Mouse (Mus musculus): ENCODE measurements around the gene Exoc5. TPM values are rescaled to one million over a fixed set of nuclear protein-coding genes. Genes with fewer than 3 reads are reported as not detected.
"Not testable (repeated sequence)": the region's sequence is repeated elsewhere in the genome, so short reads cannot be mapped to it uniquely, and the experiment has no call there.

The Exoc5 gene
- polyA plus RNA-seq (2015; fragmentation: Nextera tagmentation; extraction: Ambion mirVana): 40.3 TPM in 2 replicates

GRCm38 (mm10) chr14:49066274-49066823 lies at the start of gene Exoc5:
TSS of gene Exoc5 (minus strand) at chr14:49066653.
- peaks cover 11% of the 10 kb centered on the region for H3K4me1 ChIP-seq (ENCODE audit: control insufficient read depth, insufficient read depth, low read length)
- peak within 1 kb of the TSS; percentile 98 for H3K9ac ChIP-seq (ENCODE audit: low read length)
- no peaks in the 10 kb centered on the region for H3K9me3 ChIP-seq (replicated peaks; ENCODE audit: control insufficient read depth, low read length)
- peak within 1 kb of the TSS; percentile 99 for H3K27ac ChIP-seq (ENCODE audit: low read length)
- no peaks in the 10 kb centered on the region for H3K27me3 ChIP-seq (ENCODE audit: control insufficient read depth, insufficient read depth, low read length)
- H3K4me3 ChIP-seq (replicated peaks; ENCODE audit: low read length): peak within 1 kb of the TSS; percentile 92
- under 1% methylated on average over 53 of the region's 53 CpGs for WGBS
- H3K36me3 ChIP-seq (ENCODE audit: control insufficient read depth, insufficient read depth, low read length): no peaks in the 10 kb centered on the region
- ATAC-seq (ENCODE audit: insufficient read depth, low FRiP score): peak; percentile 96
- peak within 1 kb of the TSS; percentile 74 for H3K4me2 ChIP-seq (ENCODE audit: low read depth, low read length)

- not testable (repeated sequence) for H3K4me2 ChIP-seq (ENCODE audit: low read depth, low read length)
These were observed 25.3 kb upstream of the Exoc5 start for GRCm38 (mm10) chr14:49091755-49092154.

GRCm38 (mm10) chr14:49091277-49091676 lies 24.8 kb upstream of the Exoc5 start:
- H3K27ac ChIP-seq (ENCODE audit: low read length): no peak overlapping the region
- H3K4me2 ChIP-seq (ENCODE audit: low read depth, low read length): no peak overlapping the region
- no peaks in the 10 kb centered on the region for H3K4me1 ChIP-seq (ENCODE audit: control insufficient read depth, insufficient read depth, low read length)
- H3K4me3 ChIP-seq (replicated peaks; ENCODE audit: low read length): no peak overlapping the region
- no peak overlapping the region for H3K9ac ChIP-seq (ENCODE audit: low read length)
- no peak for ATAC-seq (ENCODE audit: insufficient read depth, low FRiP score)
- no peaks in the 10 kb centered on the region for H3K9me3 ChIP-seq (replicated peaks; ENCODE audit: control insufficient read depth, low read length)
- no peaks in the 10 kb centered on the region for H3K27me3 ChIP-seq (ENCODE audit: control insufficient read depth, insufficient read depth, low read length)
- 99% methylated on average over 4 of the region's 4 CpGs for WGBS
- peaks cover 7% of the 10 kb centered on the region; the same call in 1 of the 2 replicates for H3K36me3 ChIP-seq (ENCODE audit: control insufficient read depth, insufficient read depth, low read length)

More at GRCm38 (mm10) chr14:49091755-49092154, 25.3 kb upstream of the Exoc5 start:
- H3K27ac ChIP-seq (ENCODE audit: low read length); H3K4me1 ChIP-seq (ENCODE audit: control insufficient read depth, insufficient read depth, low read length); H3K4me3 ChIP-seq (replicated peaks; ENCODE audit: low read length); H3K27me3 ChIP-seq (ENCODE audit: control insufficient read depth, insufficient read depth, low read length); H3K36me3 ChIP-seq (ENCODE audit: control insufficient read depth, insufficient read depth, low read length); H3K9ac ChIP-seq (ENCODE audit: low read length); ATAC-seq (ENCODE audit: insufficient read depth, low FRiP score); H3K9me3 ChIP-seq (replicated peaks; ENCODE audit: control insufficient read depth, low read length): not testable (repeated sequence)
- 46% methylated on average over 1 of the region's 1 CpGs for WGBS

DNA sequence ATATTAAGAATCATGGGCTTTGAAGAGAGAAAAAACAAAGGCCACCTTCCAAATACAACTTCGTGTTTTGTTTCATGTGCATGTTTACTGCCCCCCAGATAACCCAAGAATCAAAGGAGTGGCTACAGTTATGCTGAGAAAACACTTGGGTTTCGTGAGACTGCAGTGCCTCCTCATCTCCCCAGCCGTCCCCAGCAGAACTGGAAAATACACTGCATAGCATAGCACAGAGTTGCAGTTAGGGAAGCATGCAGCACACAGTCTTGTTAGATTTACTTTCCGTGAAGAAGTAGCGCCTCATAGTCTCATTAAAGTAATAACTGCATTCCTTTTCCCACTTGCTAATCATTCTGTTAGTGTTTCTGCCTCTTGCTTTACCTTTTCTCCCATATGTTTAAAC lies 23.6 kb upstream of the Exoc5 start:
- H3K9me3 ChIP-seq (replicated peaks; ENCODE audit: control insufficient read depth, low read length): no peaks in the 10 kb centered on the region
- H3K9ac ChIP-seq (ENCODE audit: low read length): no peak overlapping the region
- H3K4me3 ChIP-seq (replicated peaks; ENCODE audit: low read length): no peak overlapping the region
- ATAC-seq (ENCODE audit: insufficient read depth, low FRiP score): no peak
- no peaks in the 10 kb centered on the region for H3K27me3 ChIP-seq (ENCODE audit: control insufficient read depth, insufficient read depth, low read length)
- 62% methylated on average over 5 of the region's 5 CpGs for WGBS
- no peak overlapping the region for H3K4me2 ChIP-seq (ENCODE audit: low read depth, low read length)
- no peaks in the 10 kb centered on the region for H3K4me1 ChIP-seq (ENCODE audit: control insufficient read depth, insufficient read depth, low read length)
- H3K27ac ChIP-seq (ENCODE audit: low read length): no peak overlapping the region
- peaks cover 7% of the 10 kb centered on the region; the same call in 1 of the 2 replicates for H3K36me3 ChIP-seq (ENCODE audit: control insufficient read depth, insufficient read depth, low read length)

GRCm38 (mm10) chr14:49089461-49090058 lies 23.1 kb upstream of the Exoc5 start:
- Histone ChIP-seq H3K4me3 (replicated peaks; ENCODE audit: low read length) (no peak overlapping the region), H3K4me2 (ENCODE audit: low read depth, low read length) (no peak overlapping the region), H3K4me1 (ENCODE audit: control insufficient read depth, insufficient read depth, low read length) (no peaks in the 10 kb centered on the region), H3K27me3 (ENCODE audit: control insufficient read depth, insufficient read depth, low read length) (no peaks in the 10 kb centered on the region), H3K27ac (ENCODE audit: low read length) (no peak overlapping the region), H3K9me3 (replicated peaks; ENCODE audit: control insufficient read depth, low read length) (no peaks in the 10 kb centered on the region), H3K36me3 (ENCODE audit: control insufficient read depth, insufficient read depth, low read length) (peaks cover 7% of the 10 kb centered on the region; the same call in 1 of the 2 replicates), H3K9ac (ENCODE audit: low read length) (no peak overlapping the region)
- WGBS: 28% methylated on average over 6 of the region's 6 CpGs
- no peak for ATAC-seq (ENCODE audit: insufficient read depth, low FRiP score)

DNA sequence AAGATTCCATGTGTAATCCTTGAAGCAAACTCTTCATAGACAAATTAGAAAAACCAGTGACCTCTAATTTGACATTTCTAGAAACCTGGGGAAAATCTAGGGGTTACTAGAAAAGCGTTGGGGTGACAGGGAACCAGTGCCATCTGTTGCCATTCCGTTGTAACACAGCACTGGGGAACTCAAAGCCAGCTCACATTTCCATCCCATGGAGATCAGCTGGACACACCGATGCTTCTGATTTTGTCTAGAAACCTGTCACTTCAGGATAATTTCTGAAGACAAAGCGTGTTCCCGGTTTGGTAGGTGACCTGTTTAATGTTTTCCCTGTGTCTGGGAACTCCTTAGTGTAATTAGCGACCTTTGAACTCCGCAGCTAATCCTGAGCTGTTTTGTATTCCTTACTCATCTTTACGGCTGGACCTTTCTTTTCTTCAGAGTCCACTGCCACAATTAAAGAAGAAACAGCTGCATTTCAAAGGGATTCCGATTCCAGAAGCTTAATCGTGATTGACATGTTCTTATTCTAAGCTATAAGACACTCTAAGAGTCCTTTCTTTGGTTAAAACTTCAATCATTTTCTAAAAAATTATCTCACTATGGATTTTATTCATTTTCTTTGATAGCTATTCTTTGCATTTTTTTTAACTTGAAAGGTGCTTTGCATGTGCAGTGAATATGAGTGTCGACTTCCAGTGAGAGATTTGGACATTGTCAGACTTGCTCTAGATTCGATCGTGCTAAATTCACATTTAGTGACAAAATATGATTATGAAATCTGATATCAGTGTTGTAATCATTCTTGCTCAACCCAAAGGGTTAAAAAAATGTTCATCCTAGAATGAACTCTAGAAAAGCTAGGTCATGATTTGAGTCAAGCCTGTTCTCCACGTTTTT lies 21.9 kb upstream of the Exoc5 start:
- Histone ChIP-seq H3K27me3 (ENCODE audit: control insufficient read depth, insufficient read depth, low read length) (no peaks in the 10 kb centered on the region), H3K4me1 (ENCODE audit: control insufficient read depth, insufficient read depth, low read length) (no peaks in the 10 kb centered on the region), H3K9ac (ENCODE audit: low read length) (no peak overlapping the region), H3K9me3 (replicated peaks; ENCODE audit: control insufficient read depth, low read length) (no peaks in the 10 kb centered on the region), H3K36me3 (ENCODE audit: control insufficient read depth, insufficient read depth, low read length) (peaks cover 7% of the 10 kb centered on the region; the same call in 1 of the 2 replicates), H3K4me2 (ENCODE audit: low read depth, low read length) (no peak overlapping the region), H3K4me3 (replicated peaks; ENCODE audit: low read length) (no peak overlapping the region), H3K27ac (ENCODE audit: low read length) (no peak overlapping the region)
- ATAC-seq (ENCODE audit: insufficient read depth, low FRiP score): no peak
- 69% methylated on average over 14 of the region's 14 CpGs for WGBS

- ATAC-seq (ENCODE audit: insufficient read depth, low FRiP score): no peak
- H3K4me3 ChIP-seq (replicated peaks; ENCODE audit: low read length): no peak overlapping the region
- H3K27me3 ChIP-seq (ENCODE audit: control insufficient read depth, insufficient read depth, low read length): no peaks in the 10 kb centered on the region
- no peaks in the 10 kb centered on the region for H3K4me1 ChIP-seq (ENCODE audit: control insufficient read depth, insufficient read depth, low read length)
- H3K36me3 ChIP-seq (ENCODE audit: control insufficient read depth, insufficient read depth, low read length): peaks cover 7% of the 10 kb centered on the region; the same call in 1 of the 2 replicates
- H3K27ac ChIP-seq (ENCODE audit: low read length): no peak overlapping the region
- no peaks in the 10 kb centered on the region for H3K9me3 ChIP-seq (replicated peaks; ENCODE audit: control insufficient read depth, low read length)
- no peak overlapping the region for H3K4me2 ChIP-seq (ENCODE audit: low read depth, low read length)
- WGBS: 87% methylated on average over 4 of the region's 4 CpGs
- H3K9ac ChIP-seq (ENCODE audit: low read length): no peak overlapping the region
These were observed 20.1 kb upstream of the Exoc5 start for GRCm38 (mm10) chr14:49086522-49086921.

- Histone ChIP-seq H3K4me2 (ENCODE audit: low read depth, low read length) (no peak overlapping the region), H3K27me3 (ENCODE audit: control insufficient read depth, insufficient read depth, low read length) (no peaks in the 10 kb centered on the region), H3K4me3 (replicated peaks; ENCODE audit: low read length) (no peak overlapping the region), H3K27ac (ENCODE audit: low read length) (no peak overlapping the region), H3K9me3 (replicated peaks; ENCODE audit: control insufficient read depth, low read length) (no peaks in the 10 kb centered on the region), H3K9ac (ENCODE audit: low read length) (no peak overlapping the region), H3K36me3 (ENCODE audit: control insufficient read depth, insufficient read depth, low read length) (no peaks in the 10 kb centered on the region), H3K4me1 (ENCODE audit: control insufficient read depth, insufficient read depth, low read length) (no peaks in the 10 kb centered on the region)
- WGBS: 93% methylated on average over 2 of the region's 2 CpGs
- no peak for ATAC-seq (ENCODE audit: insufficient read depth, low FRiP score)
These were observed 12.4 kb upstream of the Exoc5 start for GRCm38 (mm10) chr14:49078820-49079219.

- Histone ChIP-seq H3K36me3 (ENCODE audit: control insufficient read depth, insufficient read depth, low read length) (no peaks in the 10 kb centered on the region), H3K27me3 (ENCODE audit: control insufficient read depth, insufficient read depth, low read length) (no peaks in the 10 kb centered on the region), H3K9me3 (replicated peaks; ENCODE audit: control insufficient read depth, low read length) (no peaks in the 10 kb centered on the region), H3K4me3 (replicated peaks; ENCODE audit: low read length) (no peak overlapping the region), H3K9ac (ENCODE audit: low read length) (no peak overlapping the region), H3K27ac (ENCODE audit: low read length) (no peak overlapping the region), H3K4me2 (ENCODE audit: low read depth, low read length) (no peak overlapping the region), H3K4me1 (ENCODE audit: control insufficient read depth, insufficient read depth, low read length) (no peaks in the 10 kb centered on the region)
- ATAC-seq (ENCODE audit: insufficient read depth, low FRiP score): no peak
- 70% methylated on average over 2 of the region's 2 CpGs for WGBS
These were observed 7.9 kb upstream of the Exoc5 start for GRCm38 (mm10) chr14:49074361-49074760.

Measured in stomach, embryonic 16.5 days (tissue).